Mouse (Mus musculus) layer of hippocampus, adult 9-10 months (tissue): ENCODE results near the gene Ramp1.
A peak's percentile ranks its signal among the peaks of the same experiment; 100 is the strongest.

Experiments
- DNase-seq: peaks from one replicate; pipeline ENCODE4 v3.0.0; 2022; ENCODE audit warnings: low spot score

Gene Ramp1

GRCm38 (mm10) chr1:91201122-91201521, 21.5 kb downstream of the Ramp1 start:
- DNase-seq, result no peak

- DNase-seq, result no peak
These were observed 24.7 kb downstream of the Ramp1 start for GRCm38 (mm10) chr1:91204221-91204765.

GRCm38 (mm10) chr1:91205651-91206050, 26.0 kb downstream of the Ramp1 start:
- DNase-seq, result no peak

GRCm38 (mm10) chr1:91206336-91206735, 26.7 kb downstream of the Ramp1 start:
- DNase-seq, result no peak

GRCm38 (mm10) chr1:91206873-91207272, 27.3 kb downstream of the Ramp1 start:
- DNase-seq, result peak; percentile 72

- DNase-seq, result no peak
These were observed 27.9 kb downstream of the Ramp1 start for GRCm38 (mm10) chr1:91207334-91208074.

- no peak for DNase-seq
These were observed 29.7 kb downstream of the Ramp1 start for GRCm38 (mm10) chr1:91209343-91209742.

GRCm38 (mm10) chr1:91209785-91210184, 30.2 kb downstream of the Ramp1 start:
- no peak for DNase-seq

GRCm38 (mm10) chr1:91211099-91211498, 31.5 kb downstream of the Ramp1 start:
- DNase-seq, result no peak

GRCm38 (mm10) chr1:91211591-91212008, 32.0 kb downstream of the Ramp1 start:
- DNase-seq, result no peak

GRCm38 (mm10) chr1:91215264-91215663, 35.6 kb downstream of the Ramp1 start:
- no peak for DNase-seq

- no peak for DNase-seq
These were observed 36.4 kb downstream of the Ramp1 start for GRCm38 (mm10) chr1:91215981-91216380.

GRCm38 (mm10) chr1:91216504-91217267, 37.1 kb downstream of the Ramp1 start:
- DNase-seq, result no peak

GRCm38 (mm10) chr1:91219641-91220321, 40.2 kb downstream of the Ramp1 start:
- DNase-seq, result no peak

GRCm38 (mm10) chr1:91220322-91220672, 40.7 kb downstream of the Ramp1 start:
- no peak for DNase-seq

- no peak for DNase-seq
These were observed 46.9 kb downstream of the Ramp1 start for GRCm38 (mm10) chr1:91226562-91226961.

- no peak for DNase-seq
These were observed 47.9 kb downstream of the Ramp1 start for GRCm38 (mm10) chr1:91227381-91228054.

- no peak for DNase-seq
These were observed 51.5 kb downstream of the Ramp1 start for GRCm38 (mm10) chr1:91231142-91231541.

GRCm38 (mm10) chr1:91231896-91232295, 52.3 kb downstream of the Ramp1 start:
- no peak for DNase-seq

- no peak for DNase-seq
These were observed 55.8 kb downstream of the Ramp1 start for GRCm38 (mm10) chr1:91235395-91235794.

GRCm38 (mm10) chr1:91237676-91238075, 58.1 kb downstream of the Ramp1 start:
- DNase-seq, result no peak

- no peak for DNase-seq
These were observed 59.5 kb downstream of the Ramp1 start for GRCm38 (mm10) chr1:91239112-91239511.
